Mouse (Mus musculus) cerebellum, postnatal 25 days (tissue): ENCODE measurements around the gene Krtap4-13.
A peak's percentile ranks its signal among the peaks of the same experiment; 100 is the strongest.
"Not testable (repeated sequence)": the region's sequence is repeated elsewhere in the genome, so short reads cannot be mapped to it uniquely, and the experiment has no call there.

Experiments
- DNase-seq, 2 experiments: peaks; one replicate each; pipeline ENCODE4 v3.0.0; 2021; ENCODE audit warnings: mixed read lengths in 2 of 2

The Krtap4-13 gene

GRCm38 (mm10) chr11:99809792-99810191 lies at the start of gene Krtap4-13:
Gene Krtap4-13, minus strand, starts transcription at chr11:99809892.
- not testable (repeated sequence) for DNase-seq

GRCm38 (mm10) chr11:99858761-99859160 lies 49.1 kb upstream of the Krtap4-13 start:
- no peak for DNase-seq

GRCm38 (mm10) chr11:99857617-99858016 lies 47.9 kb upstream of the Krtap4-13 start, which contains the start of gene Gm11568:
Gene Gm11568, plus strand, starts transcription at chr11:99857917.
- no peak for DNase-seq

GRCm38 (mm10) chr11:99854121-99854520 lies 44.4 kb upstream of the Krtap4-13 start:
- DNase-seq: peak in 1 of 2 experiments; percentile 6

- DNase-seq: no peak
Measured at GRCm38 (mm10) chr11:99851508-99851907, 41.8 kb upstream of the Krtap4-13 start, which contains the start of gene Krtap4-16. Gene Krtap4-16, minus strand, starts transcription at chr11:99851608.

- no peak for DNase-seq
Measured at GRCm38 (mm10) chr11:99846746-99847145, 37.1 kb upstream of the Krtap4-13 start.

- no peak for DNase-seq
Measured at GRCm38 (mm10) chr11:99842185-99842584, 32.5 kb upstream of the Krtap4-13 start.

- DNase-seq: no peak
Measured at GRCm38 (mm10) chr11:99837966-99838365, 28.3 kb upstream of the Krtap4-13 start, which contains the start of gene 2300003K06Rik. Gene 2300003K06Rik, minus strand, starts transcription at chr11:99838066.

- DNase-seq: not testable (repeated sequence)
Measured at GRCm38 (mm10) chr11:99815566-99815965, 5.9 kb upstream of the Krtap4-13 start, which contains the start of gene Gm11564. Gene Gm11564, minus strand, starts transcription at chr11:99815666.

GRCm38 (mm10) chr11:99804346-99804745 lies 5.3 kb downstream of the Krtap4-13 start, which contains the start of gene Gm11554:
Gene Gm11554, minus strand, starts transcription at chr11:99804446.
- not testable (repeated sequence) for DNase-seq

GRCm38 (mm10) chr11:99798832-99799231 lies 10.9 kb downstream of the Krtap4-13 start, which contains the start of gene Gm11569:
Gene Gm11569, minus strand, starts transcription at chr11:99798932.
- not testable (repeated sequence) for DNase-seq

GRCm38 (mm10) chr11:99793367-99793766 lies 16.3 kb downstream of the Krtap4-13 start, which contains the start of gene Gm11596:
Gene Gm11596, minus strand, starts transcription at chr11:99793467.
- DNase-seq: no peak

GRCm38 (mm10) chr11:99784900-99785299 lies 24.8 kb downstream of the Krtap4-13 start, which contains the start of gene Krtap4-9:
Gene Krtap4-9, plus strand, starts transcription at chr11:99785200.
- not testable (repeated sequence) for DNase-seq

- DNase-seq: no peak
Measured at GRCm38 (mm10) chr11:99780604-99781003, 29.1 kb downstream of the Krtap4-13 start, which contains the start of gene Krtap4-8. Gene Krtap4-8, minus strand, starts transcription at chr11:99780704.

GRCm38 (mm10) chr11:99778401-99778800 lies 31.3 kb downstream of the Krtap4-13 start:
- DNase-seq: no peak

- DNase-seq: not testable (repeated sequence)
Measured at GRCm38 (mm10) chr11:99772813-99773212, 36.9 kb downstream of the Krtap4-13 start, which contains the start of gene Gm11595. Gene Gm11595, minus strand, starts transcription at chr11:99772913.

- no peak for DNase-seq
Measured at GRCm38 (mm10) chr11:99768410-99768809, 41.3 kb downstream of the Krtap4-13 start.
